Mouse (Mus musculus) liver, embryonic 11.5 days (tissue): ENCODE measurements around the gene Hs3st5. TPM values are rescaled to one million over a fixed set of nuclear protein-coding genes. Genes with fewer than 3 reads are reported as not detected.

ENCODE experiments used
- ATAC-seq: fragments of 200-750 bp; cut with Nextera tagmentation; replicated peaks from 2 replicates; pipeline ENCODE4 v1.8.0; 2017; ENCODE audit warnings: moderate number of reproducible peaks, mild to moderate bottlenecking, moderate TSS enrichment, moderate library complexity; ENCODE audit not compliant: low FRiP score
- DNase-seq: peaks from one replicate; pipeline ENCODE4 v3.0.0-alpha.2; 2017; ENCODE audit warnings: low spot score
- H3K27ac ChIP-seq: fragments of 300-500 bp; sonication (generic); 2 replicates; pipeline ENCODE4 v1.5.1; 2014; ENCODE audit warnings: mild to moderate bottlenecking, low read depth, low read length, control low read depth
- H3K27me3 ChIP-seq: fragments of 300-500 bp; sonication (generic); replicated peaks from 2 replicates; pipeline ENCODE4 v1.6.1; 2014; ENCODE audit warnings: low read length, mixed read lengths; ENCODE audit not compliant: control insufficient read depth, insufficient read depth
- H3K36me3 ChIP-seq: fragments of 300-500 bp; sonication (generic); 2 replicates; pipeline ENCODE4 v1.6.1; 2014; ENCODE audit warnings: mild to moderate bottlenecking, low read length, moderate library complexity, mixed read lengths; ENCODE audit not compliant: control insufficient read depth, insufficient read depth
- H3K4me1 ChIP-seq: fragments of 300-500 bp; sonication (generic); replicated peaks from 2 replicates; pipeline ENCODE4 v1.6.1; 2014; ENCODE audit warnings: low read length, mixed read lengths; ENCODE audit not compliant: control insufficient read depth, insufficient read depth
- H3K4me2 ChIP-seq: fragments of 300-500 bp; sonication (generic); 2 replicates; pipeline ENCODE4 v1.6.1; 2014; ENCODE audit warnings: mild to moderate bottlenecking, control low read depth, moderate library complexity
- H3K4me3 ChIP-seq: fragments of 300-500 bp; sonication (generic); 2 replicates; pipeline ENCODE4 v1.5.1; 2014; ENCODE audit warnings: low read depth, low read length, control low read depth
- H3K9ac ChIP-seq: fragments of 300-500 bp; sonication (generic); 2 replicates; pipeline ENCODE4 v1.6.1; 2014; ENCODE audit warnings: low read depth, low read length, control low read depth
- H3K9me3 ChIP-seq: fragments of 300-500 bp; sonication (generic); 2 replicates; pipeline ENCODE4 v1.6.1; 2016; ENCODE audit warnings: low read length, inconsistent platforms, mixed read lengths; ENCODE audit not compliant: control insufficient read depth
- WGBS: fragments of 180-500 bp; shearing (Covaris S2); extraction: QIAGEN DNeasy Blood & Tissue Kit; methylation state at CpG from one replicate; pipeline ENCODE4 v1.1.7; 2014; 5-methylcytosine and 5-hydroxymethylcytosine counted together
- polyA plus RNA-seq: library from polyadenylated mRNA; unstranded; fragments of >200 nt; fragmentation: Nextera tagmentation; extraction: Ambion mirVana; gene quantifications from 2 replicates; pipeline ENCODE4 v1.2.1, GENCODE M21; 2014

The Hs3st5 gene
- polyA plus RNA-seq, 1 experiment from 2014 or later, result 0.07 TPM

DNA sequence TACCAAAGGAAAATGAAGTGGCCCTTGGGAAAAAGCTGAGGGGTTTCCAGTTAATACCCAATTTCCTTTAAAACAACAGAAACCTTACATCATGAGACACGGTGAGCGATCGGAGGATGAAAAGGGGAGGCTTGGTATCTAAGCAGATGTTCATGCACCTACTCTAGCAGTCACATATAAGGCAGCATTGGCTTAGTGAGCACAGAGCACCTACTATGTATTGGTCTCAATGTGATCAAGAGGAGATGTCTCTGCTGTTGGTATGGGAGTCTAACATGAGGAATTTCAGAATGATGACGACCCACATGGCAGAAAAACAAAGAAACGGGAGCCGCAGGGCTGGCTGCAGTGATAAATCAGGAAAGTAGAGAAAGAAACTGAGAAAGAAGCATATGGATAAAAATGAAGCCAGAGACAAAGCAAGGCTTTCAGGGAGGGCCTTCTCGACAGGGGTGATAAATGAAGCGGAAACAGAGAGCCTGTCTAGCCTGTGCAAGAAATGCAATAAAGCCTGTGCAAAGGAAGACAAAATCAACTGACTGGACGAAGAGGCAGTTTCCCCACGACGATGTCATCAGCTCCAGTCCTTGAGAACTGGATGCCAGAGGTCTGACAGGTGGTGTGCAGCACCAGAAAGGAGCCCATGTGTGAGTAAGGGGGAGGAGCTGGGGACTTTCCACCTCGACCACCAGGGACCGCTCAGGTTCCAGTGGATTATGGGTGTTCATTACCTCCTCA, 222.9 kb downstream of the Hs3st5 start:
- WGBS, result 70% methylated on average over 13 of the region's 13 CpGs
- no peak for DNase-seq
- Histone ChIP-seq H3K27ac (no peak overlapping the region), H3K9ac (no peak overlapping the region), H3K36me3 (no peaks in the 10 kb centered on the region), H3K9me3 (no peaks in the 10 kb centered on the region), H3K4me2 (no peak overlapping the region), H3K27me3 (no peaks in the 10 kb centered on the region), H3K4me3 (no peak overlapping the region), H3K4me1 (no peaks in the 10 kb centered on the region)
- ATAC-seq, result no peak

DNA sequence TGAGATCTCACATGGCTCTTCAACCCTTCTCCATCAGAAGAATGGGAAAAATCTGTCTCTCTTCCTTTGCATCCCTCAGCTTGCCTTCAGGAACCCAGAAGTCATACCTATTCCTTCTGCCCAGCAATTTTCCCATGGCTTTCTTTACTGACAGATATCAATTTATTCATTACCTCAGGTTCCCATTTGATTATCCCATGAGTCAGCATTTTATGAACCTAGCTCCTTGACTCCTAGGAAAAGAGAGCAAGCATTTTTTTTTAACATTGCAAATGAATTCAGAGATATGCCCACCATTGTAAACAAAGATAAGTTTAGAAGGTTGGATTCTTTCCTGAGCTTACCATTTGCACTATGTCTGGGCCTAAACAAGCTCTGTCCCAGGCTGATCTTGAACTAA, 232.8 kb downstream of the Hs3st5 start:
- DNase-seq (no peak), ATAC-seq (no peak)
- Histone ChIP-seq H3K27ac (no peak overlapping the region), H3K27me3 (no peaks in the 10 kb centered on the region), H3K9me3 (no peaks in the 10 kb centered on the region), H3K9ac (no peak overlapping the region), H3K4me2 (no peak overlapping the region), H3K4me1 (no peaks in the 10 kb centered on the region), H3K4me3 (no peak overlapping the region), H3K36me3 (no peaks in the 10 kb centered on the region)

DNA sequence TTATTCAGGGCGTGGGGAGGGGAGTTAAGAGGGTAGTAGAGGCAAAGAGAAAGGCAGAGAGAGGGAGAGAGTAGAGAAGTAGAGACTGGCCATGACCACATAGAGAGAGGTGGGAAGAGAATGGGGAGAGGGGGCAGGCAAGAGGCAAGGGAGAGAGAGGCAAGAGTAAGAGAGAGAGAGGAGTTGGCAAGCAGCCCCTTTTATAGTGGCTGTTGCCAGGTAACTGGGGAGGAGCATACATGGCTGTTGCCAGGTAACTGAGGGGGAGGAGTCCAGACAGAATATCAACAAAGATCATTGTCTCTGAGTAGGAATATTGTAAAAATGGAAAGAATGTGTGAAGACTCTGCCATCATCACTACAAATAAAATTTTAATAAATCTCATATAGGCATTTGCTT, 243.4 kb downstream of the Hs3st5 start:
- Histone ChIP-seq H3K36me3 (no peaks in the 10 kb centered on the region), H3K27ac (no peak overlapping the region), H3K9ac (no peak overlapping the region), H3K27me3 (no peaks in the 10 kb centered on the region), H3K4me1 (no peaks in the 10 kb centered on the region), H3K4me3 (no peak overlapping the region), H3K9me3 (no peaks in the 10 kb centered on the region), H3K4me2 (no peak overlapping the region)
- 50% methylated on average over 1 of the region's 1 CpGs for WGBS
- ATAC-seq (no peak), DNase-seq (no peak)

DNA sequence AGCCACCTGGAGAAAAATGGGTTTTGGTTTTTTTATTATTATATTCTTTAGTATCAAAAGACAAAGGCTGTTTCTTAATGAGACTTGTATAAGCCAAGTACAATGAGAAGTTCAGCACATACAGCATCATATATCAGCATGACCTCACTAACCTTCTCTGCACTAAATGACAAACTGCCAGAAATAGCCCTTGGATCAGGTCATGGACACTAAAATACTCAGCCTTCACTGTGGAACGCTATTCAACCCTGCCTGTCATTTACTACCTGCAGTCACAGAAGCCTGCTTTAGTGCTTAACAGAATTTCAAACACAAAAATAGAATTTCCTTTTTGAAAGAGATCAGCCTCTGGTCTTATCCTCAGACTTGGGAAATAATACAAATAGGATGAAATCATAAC, 247.9 kb downstream of the Hs3st5 start:
- no peaks in the 10 kb centered on the region for H3K36me3 ChIP-seq
- H3K9ac ChIP-seq, result no peak overlapping the region
- no peak overlapping the region for H3K27ac ChIP-seq
- H3K9me3 ChIP-seq, result no peaks in the 10 kb centered on the region
- H3K27me3 ChIP-seq, result no peaks in the 10 kb centered on the region
- H3K4me1 ChIP-seq, result no peaks in the 10 kb centered on the region
- 64% methylated on average over 1 of the region's 1 CpGs for WGBS
- no peak overlapping the region for H3K4me3 ChIP-seq
- H3K4me2 ChIP-seq, result no peak overlapping the region
- no peak for ATAC-seq
- DNase-seq, result no peak

DNA sequence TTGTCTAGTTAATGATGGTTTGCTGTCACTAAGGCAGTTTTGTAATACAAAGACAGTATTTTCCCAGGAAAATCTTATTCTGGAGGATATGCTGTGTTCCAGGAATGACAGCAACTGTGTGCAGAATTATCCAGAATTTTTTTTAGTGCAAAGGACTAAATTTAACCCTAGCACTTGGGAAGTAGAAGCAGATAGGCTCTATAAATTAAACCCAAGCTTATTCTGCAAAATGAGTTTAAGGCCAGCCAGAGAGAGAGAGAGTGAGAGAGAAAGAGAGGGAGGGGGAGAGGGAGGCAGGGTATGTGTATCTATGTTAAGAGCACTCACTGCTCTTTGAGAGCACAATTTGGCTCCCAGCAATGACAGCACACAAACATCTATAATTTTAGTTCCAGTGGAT, 267.0 kb downstream of the Hs3st5 start:
- H3K27me3 ChIP-seq, result no peaks in the 10 kb centered on the region
- no peak for ATAC-seq
- H3K9ac ChIP-seq, result no peak overlapping the region
- H3K4me3 ChIP-seq, result no peak overlapping the region
- no peak overlapping the region for H3K4me2 ChIP-seq
- DNase-seq, result no peak
- no peaks in the 10 kb centered on the region for H3K4me1 ChIP-seq
- H3K9me3 ChIP-seq, result no peaks in the 10 kb centered on the region
- H3K36me3 ChIP-seq, result no peaks in the 10 kb centered on the region
- no peak overlapping the region for H3K27ac ChIP-seq

DNA sequence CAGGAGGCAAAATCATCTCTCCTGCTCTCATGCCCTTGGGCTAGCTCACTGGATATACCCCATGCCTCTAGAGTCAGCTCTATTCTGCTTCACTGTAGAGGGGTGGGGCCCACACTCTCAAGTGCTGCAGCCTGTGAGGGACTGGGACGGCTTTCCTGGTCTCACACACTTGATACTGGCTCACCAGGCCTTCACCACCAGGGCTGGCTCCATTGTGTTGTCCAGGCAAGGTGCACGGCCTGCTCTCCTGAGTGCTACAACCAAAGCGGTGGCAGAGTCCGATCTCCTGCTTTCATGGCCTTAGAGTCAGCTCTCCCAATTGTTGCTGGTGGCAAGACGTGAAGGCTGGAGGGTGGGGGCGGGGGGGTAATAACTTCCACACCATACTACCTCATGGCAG, 268.3 kb downstream of the Hs3st5 start:
- H3K9me3 ChIP-seq, result no peaks in the 10 kb centered on the region
- no peaks in the 10 kb centered on the region for H3K27me3 ChIP-seq
- H3K4me3 ChIP-seq, result no peak overlapping the region
- no peak overlapping the region for H3K9ac ChIP-seq
- no peak overlapping the region for H3K27ac ChIP-seq
- no peak overlapping the region for H3K4me2 ChIP-seq
- ATAC-seq (no peak), DNase-seq (no peak)
- H3K4me1 ChIP-seq, result no peaks in the 10 kb centered on the region
- WGBS, result 78% methylated on average over 6 of the region's 6 CpGs
- H3K36me3 ChIP-seq, result no peaks in the 10 kb centered on the region

DNA sequence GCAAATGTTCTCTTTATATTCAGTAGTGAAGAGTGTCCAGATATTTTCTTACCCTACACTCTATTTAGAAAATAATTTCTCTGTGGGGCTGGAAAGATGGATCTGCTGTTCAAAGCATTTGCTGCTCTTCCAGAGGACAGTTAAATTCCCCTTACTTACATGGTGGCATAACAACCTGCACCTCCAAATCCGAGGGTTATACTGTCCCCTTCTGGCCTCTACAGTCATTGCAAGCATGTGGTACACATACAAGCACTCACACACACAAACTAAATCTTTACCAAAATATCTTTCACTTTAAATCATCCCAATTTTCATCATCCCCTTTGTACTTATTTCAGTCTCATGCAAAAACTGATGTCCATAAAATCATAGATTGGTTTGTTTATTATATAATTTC, 275.0 kb downstream of the Hs3st5 start:
- Histone ChIP-seq H3K36me3 (no peaks in the 10 kb centered on the region), H3K4me2 (no peak overlapping the region), H3K4me3 (no peak overlapping the region), H3K27ac (no peak overlapping the region), H3K9me3 (no peaks in the 10 kb centered on the region), H3K27me3 (no peaks in the 10 kb centered on the region), H3K4me1 (no peaks in the 10 kb centered on the region), H3K9ac (no peak overlapping the region)
- DNase-seq (no peak), ATAC-seq (no peak)
- WGBS, result 37% methylated on average over 1 of the region's 1 CpGs

DNA sequence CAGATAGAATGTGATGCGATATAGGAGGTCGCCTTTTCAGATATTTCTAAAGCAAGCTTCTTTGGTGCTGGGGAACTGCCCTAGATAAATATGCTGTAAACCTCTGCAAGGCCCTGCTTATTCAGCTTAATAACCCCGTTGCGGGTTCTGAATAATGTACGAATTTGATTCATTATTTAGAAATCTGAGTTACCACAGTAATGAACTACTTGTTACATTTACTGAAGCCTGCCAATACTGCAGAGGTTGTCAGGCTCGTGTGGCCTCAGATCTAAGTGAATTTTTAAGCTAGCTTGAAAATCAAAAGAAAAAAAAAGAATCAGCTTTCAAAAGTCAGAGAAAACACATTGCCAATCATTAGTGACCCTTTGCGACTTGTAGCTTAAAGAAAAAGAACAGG, 280.4 kb downstream of the Hs3st5 start:
- Histone ChIP-seq H3K27me3 (no peaks in the 10 kb centered on the region), H3K9me3 (no peaks in the 10 kb centered on the region), H3K27ac (no peak overlapping the region), H3K4me3 (no peak overlapping the region), H3K9ac (no peak overlapping the region), H3K36me3 (no peaks in the 10 kb centered on the region), H3K4me1 (no peaks in the 10 kb centered on the region), H3K4me2 (no peak overlapping the region)
- 84% methylated on average over 7 of the region's 7 CpGs for WGBS
- no peak for ATAC-seq
- no peak for DNase-seq

DNA sequence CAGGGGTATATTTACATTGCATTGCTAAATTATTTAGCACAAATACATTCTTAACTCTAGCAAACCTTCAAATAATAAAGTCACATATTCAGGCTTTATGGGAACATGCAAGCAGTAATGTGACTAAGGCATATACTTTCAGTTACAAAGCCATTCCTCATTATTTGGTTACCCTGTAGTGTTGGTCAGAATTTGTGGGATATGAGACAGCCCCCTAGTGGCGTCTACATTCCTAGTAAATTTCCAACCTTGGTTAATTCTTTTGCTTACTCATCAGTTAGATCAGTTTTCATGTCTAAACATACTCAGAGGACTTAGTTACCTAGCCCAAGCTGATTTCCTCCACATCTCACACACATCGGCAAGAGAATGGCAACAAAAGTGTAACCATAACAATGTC, 285.2 kb downstream of the Hs3st5 start:
- ATAC-seq (no peak), DNase-seq (no peak)
- no peaks in the 10 kb centered on the region for H3K4me1 ChIP-seq
- no peaks in the 10 kb centered on the region for H3K9me3 ChIP-seq
- H3K4me3 ChIP-seq, result no peak overlapping the region
- H3K9ac ChIP-seq, result no peak overlapping the region
- WGBS, result 44% methylated on average over 2 of the region's 2 CpGs
- H3K27ac ChIP-seq, result no peak overlapping the region
- H3K27me3 ChIP-seq, result no peaks in the 10 kb centered on the region
- no peaks in the 10 kb centered on the region for H3K36me3 ChIP-seq
- no peak overlapping the region for H3K4me2 ChIP-seq
